Mouse (Mus musculus): Measurements from ENCODE around the gene Wdcp. TPM values are rescaled to one million over a fixed set of nuclear protein-coding genes. Genes with fewer than 3 reads are reported as not detected.
"Not testable (repeated sequence)": the region's sequence is repeated elsewhere in the genome, so short reads cannot be mapped to it uniquely, and the experiment has no call there.

Gene Wdcp
- polyA plus RNA-seq (2012; rRNA removed) = 6.4 and 7.7 TPM in 2 replicates

DNA sequence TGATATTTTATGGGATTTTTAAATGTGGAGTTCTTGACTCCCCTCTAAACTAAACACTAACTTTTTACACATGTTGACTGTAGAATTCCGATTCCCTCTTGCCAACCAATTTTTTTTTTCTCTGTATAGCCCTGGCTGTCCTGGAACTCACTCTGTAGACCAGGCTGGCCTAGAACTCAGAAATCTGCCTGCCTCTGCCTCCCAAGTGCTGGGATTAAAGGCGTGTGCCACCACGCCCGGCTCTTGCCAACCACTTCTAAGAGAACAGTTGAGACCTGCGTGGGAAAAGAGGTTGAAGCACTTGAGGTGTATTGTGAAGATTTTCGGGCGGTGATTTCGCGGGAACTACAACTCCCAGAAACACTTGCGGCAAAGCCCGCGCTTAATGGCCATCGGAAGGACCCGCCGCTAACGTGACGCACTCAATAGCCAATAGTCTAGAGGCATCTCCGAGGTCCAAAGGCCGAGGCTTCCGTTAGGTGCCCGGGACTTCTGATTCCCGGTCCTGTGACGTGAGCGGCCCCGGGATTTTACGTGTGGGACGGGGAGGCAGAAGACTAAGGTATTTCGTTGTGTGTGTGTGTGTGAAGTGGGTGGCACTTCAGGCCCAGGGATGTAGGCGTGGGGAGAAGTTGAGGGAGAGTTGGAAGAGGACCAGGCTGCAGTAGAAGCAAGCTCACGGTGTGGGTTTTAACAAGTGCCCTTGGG, at the start of gene Wdcp:
Gene Wdcp, plus strand, starts transcription at position 414 of the 708 bp plus-strand sequence.
- Histone ChIP-seq H3K36me3 (ENCODE audit: control insufficient read depth, insufficient read depth, low read length) (no peaks in the 10 kb centered on the region), H3K4me1 (ENCODE audit: control insufficient read depth, insufficient read depth, low read length) (no peaks in the 10 kb centered on the region), H3K27ac (ENCODE audit: insufficient read depth, low read depth, low read length) (peak within 1 kb of the TSS; percentile 67; the same call in 1 of the 2 replicates), H3K27me3 (replicated peaks; ENCODE audit: control insufficient read depth, insufficient read depth, low read length) (no peaks in the 10 kb centered on the region), H3K4me3 (ENCODE audit: insufficient read depth, low read depth, low read length) (peak within 1 kb of the TSS; percentile 98)
- WGBS = under 1% methylated on average over 30 of the region's 30 CpGs
- TF ChIP-seq POLR2A (IDR thresholded peaks at IDR 0.05; ENCODE audit: low read depth, low read length) = peak; percentile 39
- no peak for TF ChIP-seq CTCF (conservative IDR thresholded peaks at IDR 0.05; ENCODE audit: insufficient read depth, insufficient read length, low read depth, low read length)
- DNase-seq = peak; percentile 97

DNA sequence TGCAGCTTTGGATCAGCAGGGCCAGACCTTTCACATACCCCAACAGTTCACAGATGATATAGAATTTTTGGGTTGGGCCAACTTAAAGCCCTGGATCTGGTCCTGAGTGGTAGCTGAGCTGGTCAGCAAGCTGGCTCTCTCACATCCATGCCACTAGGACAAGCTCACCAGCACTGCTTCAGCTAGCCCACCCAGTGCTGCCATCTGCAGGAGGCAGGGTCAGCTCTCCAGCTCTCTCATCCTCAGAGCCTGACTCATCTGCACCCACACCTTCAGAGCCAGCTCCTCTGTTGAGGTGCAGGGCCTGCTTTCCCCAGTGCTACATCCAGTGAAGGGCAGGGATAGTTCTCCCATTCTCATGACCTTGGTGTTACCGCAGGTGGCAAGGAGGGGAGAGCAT, 49.4 kb upstream of the Wdcp start:
- no peaks in the 10 kb centered on the region for H3K4me1 ChIP-seq (ENCODE audit: control insufficient read depth, insufficient read depth, low read length)
- 71% methylated on average over 1 of the region's 1 CpGs for WGBS
- DNase-seq = peak; percentile 38
- no peak overlapping the region for H3K27ac ChIP-seq (ENCODE audit: insufficient read depth, low read depth, low read length)
- no peak for TF ChIP-seq POLR2A (IDR thresholded peaks at IDR 0.05; ENCODE audit: low read depth, low read length)
- peak; percentile 61 for TF ChIP-seq CTCF (conservative IDR thresholded peaks at IDR 0.05; ENCODE audit: insufficient read depth, insufficient read length, low read depth, low read length)
- H3K36me3 ChIP-seq (ENCODE audit: control insufficient read depth, insufficient read depth, low read length) = no peaks in the 10 kb centered on the region
- H3K4me3 ChIP-seq (ENCODE audit: insufficient read depth, low read depth, low read length) = no peak overlapping the region
- no peaks in the 10 kb centered on the region for H3K27me3 ChIP-seq (replicated peaks; ENCODE audit: control insufficient read depth, insufficient read depth, low read length)

DNA sequence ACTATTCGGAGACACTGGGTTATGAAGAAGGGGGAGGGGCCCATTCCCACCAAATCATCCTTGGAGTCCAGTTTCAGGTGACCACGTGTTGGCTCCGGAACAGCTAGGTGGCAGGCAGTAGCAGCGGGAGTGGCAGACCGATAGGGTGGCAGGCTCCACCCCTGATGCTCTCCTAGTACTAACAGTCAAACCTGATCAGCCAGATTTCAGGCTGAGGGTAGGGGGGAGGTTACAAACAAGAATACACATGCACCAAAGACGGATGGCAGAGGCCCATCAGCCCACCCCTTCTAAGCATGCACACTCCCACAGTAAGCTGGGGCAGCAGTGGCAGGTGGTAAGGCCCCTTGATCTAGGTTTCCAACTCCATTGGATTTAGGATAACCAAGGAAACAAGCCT, 45.6 kb upstream of the Wdcp start:
- not testable (repeated sequence) for H3K27me3 ChIP-seq (replicated peaks; ENCODE audit: control insufficient read depth, insufficient read depth, low read length); H3K27ac ChIP-seq (ENCODE audit: insufficient read depth, low read depth, low read length); H3K4me1 ChIP-seq (ENCODE audit: control insufficient read depth, insufficient read depth, low read length); H3K36me3 ChIP-seq (ENCODE audit: control insufficient read depth, insufficient read depth, low read length); H3K4me3 ChIP-seq (ENCODE audit: insufficient read depth, low read depth, low read length); DNase-seq
- 66% methylated on average over 6 of the region's 6 CpGs for WGBS

DNA sequence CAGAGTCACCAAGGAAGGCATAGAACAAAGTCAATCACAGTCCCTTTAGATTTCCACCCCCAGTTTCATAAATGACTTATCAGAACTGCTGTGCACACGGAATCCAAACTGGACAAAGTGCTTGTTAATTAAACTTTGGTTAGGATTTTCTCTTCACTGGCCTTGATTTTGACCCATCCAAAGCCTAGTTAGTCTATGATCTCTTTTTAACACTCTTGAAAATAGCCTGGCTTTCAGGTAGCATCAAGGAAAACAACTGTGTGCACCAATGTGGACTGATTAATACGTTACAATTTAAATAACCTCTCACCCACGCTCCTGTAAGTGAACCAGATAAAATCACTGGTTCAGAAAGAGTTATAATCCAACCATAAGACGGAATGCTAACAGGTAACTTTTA, 32.1 kb upstream of the Wdcp start:
- TF ChIP-seq POLR2A (IDR thresholded peaks at IDR 0.05; ENCODE audit: low read depth, low read length) (no peak), CTCF (conservative IDR thresholded peaks at IDR 0.05; ENCODE audit: insufficient read depth, insufficient read length, low read depth, low read length) (no peak)
- 38% methylated on average over 4 of the region's 4 CpGs for WGBS
- Histone ChIP-seq H3K36me3 (ENCODE audit: control insufficient read depth, insufficient read depth, low read length) (no peaks in the 10 kb centered on the region), H3K27ac (ENCODE audit: insufficient read depth, low read depth, low read length) (peak overlapping the region; percentile 63; the same call in 1 of the 2 replicates), H3K27me3 (replicated peaks; ENCODE audit: control insufficient read depth, insufficient read depth, low read length) (no peaks in the 10 kb centered on the region), H3K4me1 (ENCODE audit: control insufficient read depth, insufficient read depth, low read length) (peaks cover 6% of the 10 kb centered on the region; the same call in 1 of the 2 replicates), H3K4me3 (ENCODE audit: insufficient read depth, low read depth, low read length) (no peak overlapping the region)
- peak; percentile 75 for DNase-seq

DNA sequence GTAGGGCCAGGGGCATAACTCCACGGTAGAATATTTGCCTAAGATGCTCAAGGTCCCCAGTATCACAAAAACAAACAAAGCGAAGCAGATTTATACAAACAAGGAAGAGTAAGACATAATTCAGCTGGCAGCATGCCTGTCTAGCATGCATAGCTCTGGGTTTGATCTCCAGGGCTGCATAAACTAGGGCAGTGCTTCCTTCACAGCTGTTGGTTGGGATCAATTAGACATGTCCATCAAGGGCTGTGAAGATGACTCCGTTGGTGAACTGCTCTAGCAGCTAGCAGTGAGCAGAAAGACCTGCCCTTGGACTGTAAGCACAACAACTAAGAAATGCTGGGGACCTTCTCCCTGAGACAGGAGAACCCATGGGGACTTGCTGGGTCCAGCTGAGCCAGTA, 31.4 kb upstream of the Wdcp start:
- no peaks in the 10 kb centered on the region for H3K27me3 ChIP-seq (replicated peaks; ENCODE audit: control insufficient read depth, insufficient read depth, low read length)
- TF ChIP-seq CTCF (conservative IDR thresholded peaks at IDR 0.05; ENCODE audit: insufficient read depth, insufficient read length, low read depth, low read length) (no peak), POLR2A (IDR thresholded peaks at IDR 0.05; ENCODE audit: low read depth, low read length) (no peak)
- 36% methylated on average over 3 of the region's 3 CpGs for WGBS

DNA sequence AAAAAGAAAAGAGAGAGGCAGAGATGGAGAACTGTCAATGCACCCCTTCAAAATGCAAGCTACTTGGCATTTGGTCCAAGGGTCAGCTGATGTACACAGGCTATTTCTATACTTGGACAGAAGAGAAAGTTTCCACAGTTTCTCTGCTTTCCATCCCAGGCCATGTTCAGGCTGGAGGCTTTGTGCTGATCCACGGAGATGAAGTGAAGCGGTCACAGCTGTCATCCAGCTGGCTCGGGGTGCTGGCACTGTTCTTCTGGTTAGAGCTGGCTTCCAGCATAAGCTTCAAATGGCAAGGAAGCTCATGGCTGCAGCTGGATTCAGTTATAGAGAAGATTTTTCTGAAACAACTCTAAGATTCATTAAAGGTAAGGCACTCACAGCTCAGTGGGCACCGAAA, 29.5 kb upstream of the Wdcp start:
- no peaks in the 10 kb centered on the region for H3K27me3 ChIP-seq (replicated peaks; ENCODE audit: control insufficient read depth, insufficient read depth, low read length)
- H3K4me3 ChIP-seq (ENCODE audit: insufficient read depth, low read depth, low read length) = no peak overlapping the region
- H3K27ac ChIP-seq (ENCODE audit: insufficient read depth, low read depth, low read length) = no peak overlapping the region
- DNase-seq = no peak
- WGBS = 81% methylated on average over 4 of the region's 4 CpGs
- no peaks in the 10 kb centered on the region for H3K36me3 ChIP-seq (ENCODE audit: control insufficient read depth, insufficient read depth, low read length)
- peaks cover 12% of the 10 kb centered on the region; the same call in 1 of the 2 replicates for H3K4me1 ChIP-seq (ENCODE audit: control insufficient read depth, insufficient read depth, low read length)
- no peak for TF ChIP-seq POLR2A (IDR thresholded peaks at IDR 0.05; ENCODE audit: low read depth, low read length)
- no peak for TF ChIP-seq CTCF (conservative IDR thresholded peaks at IDR 0.05; ENCODE audit: insufficient read depth, insufficient read length, low read depth, low read length)

More for the DNA sequence above, 31.4 kb upstream of the Wdcp start:
- no peak for DNase-seq
- H3K36me3 ChIP-seq (ENCODE audit: control insufficient read depth, insufficient read depth, low read length) = no peaks in the 10 kb centered on the region
- H3K4me1 ChIP-seq (ENCODE audit: control insufficient read depth, insufficient read depth, low read length) = peaks cover 9% of the 10 kb centered on the region; the same call in 1 of the 2 replicates
- no peak overlapping the region for H3K4me3 ChIP-seq (ENCODE audit: insufficient read depth, low read depth, low read length)
- H3K27ac ChIP-seq (ENCODE audit: insufficient read depth, low read depth, low read length) = peak overlapping the region; percentile 64; the same call in 1 of the 2 replicates

DNA sequence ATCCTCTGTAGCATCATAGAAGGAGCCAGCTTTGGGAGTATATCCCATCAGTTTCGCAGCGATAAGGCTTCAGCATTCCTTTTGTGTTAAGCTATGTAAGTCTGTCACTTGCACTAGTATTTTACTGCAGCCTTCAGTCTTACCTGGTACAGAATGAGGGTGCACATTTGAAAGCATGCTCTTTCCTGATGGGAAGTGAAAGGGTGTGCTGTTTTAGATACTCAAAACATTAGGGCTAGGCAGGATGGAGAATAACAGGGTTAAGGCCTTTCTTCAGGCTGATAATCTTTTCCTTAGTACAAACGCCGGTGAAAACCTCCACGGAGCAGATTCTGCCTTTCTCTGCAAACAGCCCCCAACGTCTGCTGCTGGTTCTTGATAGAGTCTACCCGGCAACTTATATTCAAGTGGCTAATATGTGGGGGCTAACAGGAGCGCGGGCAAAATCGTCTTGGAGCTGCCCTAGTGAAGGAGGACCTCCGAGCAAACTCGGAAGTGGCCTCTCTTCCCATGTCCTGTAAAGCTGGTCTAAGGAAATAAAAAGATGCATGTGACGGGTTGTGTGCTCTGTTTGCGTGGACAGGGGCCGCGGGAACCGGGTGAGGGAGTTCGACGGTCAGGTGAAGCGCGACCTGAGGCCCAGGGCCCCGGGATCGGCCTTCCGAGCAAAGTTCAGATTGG, 26.3 kb upstream of the Wdcp start:
- no peaks in the 10 kb centered on the region; the same call in 1 of the 2 replicates for H3K36me3 ChIP-seq (ENCODE audit: control insufficient read depth, insufficient read depth, low read length)
- no peak for DNase-seq

More for the DNA sequence above, 26.3 kb upstream of the Wdcp start:
- peak overlapping the region; percentile 88 for H3K27ac ChIP-seq (ENCODE audit: insufficient read depth, low read depth, low read length)
- peak overlapping the region; percentile 88 for H3K4me3 ChIP-seq (ENCODE audit: insufficient read depth, low read depth, low read length)
- WGBS = 7% methylated on average over 24 of the region's 24 CpGs
- H3K4me1 ChIP-seq (ENCODE audit: control insufficient read depth, insufficient read depth, low read length) = peaks cover 9% of the 10 kb centered on the region; the same call in 1 of the 2 replicates
- no peak for TF ChIP-seq POLR2A (IDR thresholded peaks at IDR 0.05; ENCODE audit: low read depth, low read length)
- no peak for TF ChIP-seq CTCF (conservative IDR thresholded peaks at IDR 0.05; ENCODE audit: insufficient read depth, insufficient read length, low read depth, low read length)
- no peaks in the 10 kb centered on the region for H3K27me3 ChIP-seq (replicated peaks; ENCODE audit: control insufficient read depth, insufficient read depth, low read length)
